Mouse (Mus musculus): ENCODE data around the gene Vwa3a. TPM values are rescaled to one million over a fixed set of nuclear protein-coding genes. Genes with fewer than 3 reads are reported as not detected.
"Not testable (repeated sequence)": the region's sequence is repeated elsewhere in the genome, so short reads cannot be mapped to it uniquely, and the experiment has no call there.

The Vwa3a gene
- 1.1 TPM in 2 replicates for polyA plus RNA-seq (2015; fragmentation: Nextera tagmentation; extraction: Ambion mirVana)

DNA sequence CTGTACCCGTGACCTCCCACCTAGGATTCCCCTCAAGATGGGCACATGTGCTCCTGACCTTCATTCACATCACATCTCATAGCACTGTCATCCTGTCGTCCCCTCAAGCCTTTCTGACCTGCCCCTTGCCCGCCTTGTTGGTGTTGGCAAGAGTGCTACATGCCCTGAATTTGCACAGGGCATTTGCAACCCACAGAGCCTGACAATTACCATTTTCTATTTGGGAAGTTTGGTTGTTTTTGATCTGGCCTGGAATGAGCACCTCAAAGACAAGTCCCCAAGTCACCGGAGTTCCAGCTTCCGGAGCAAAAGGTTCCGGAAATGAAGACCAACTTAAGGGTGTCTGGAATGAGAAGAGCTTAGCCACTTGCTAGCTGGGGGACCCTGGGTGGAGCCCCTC, at the start of gene Vwa3a:
Vwa3a (plus strand) TSS at position 301 of the 400 bp plus-strand sequence.
- Histone ChIP-seq H3K36me3 (0 out of 2 replicates have a peak, but pooled peaks cover 3% of the 10 kb centered on the region), H3K4me2 (peak within 1 kb of the TSS; percentile 22), H3K4me1 (replicated peaks) (peaks cover 14% of the 10 kb centered on the region), H3K27me3 (no peaks in the 10 kb centered on the region), H3K4me3 (no peak within 1 kb of the TSS), H3K9ac (no peak within 1 kb of the TSS), H3K27ac (peak within 1 kb of the TSS; percentile 38; the same call in 1 of the 2 replicates), H3K9me3 (replicated peaks) (no peaks in the 10 kb centered on the region)
- ATAC-seq (replicated peaks; ENCODE audit: insufficient number of reproducible peaks, insufficient read depth, low FRiP score, low read depth), result no peak
- WGBS, result 55% methylated on average over 6 of the region's 6 CpGs

DNA sequence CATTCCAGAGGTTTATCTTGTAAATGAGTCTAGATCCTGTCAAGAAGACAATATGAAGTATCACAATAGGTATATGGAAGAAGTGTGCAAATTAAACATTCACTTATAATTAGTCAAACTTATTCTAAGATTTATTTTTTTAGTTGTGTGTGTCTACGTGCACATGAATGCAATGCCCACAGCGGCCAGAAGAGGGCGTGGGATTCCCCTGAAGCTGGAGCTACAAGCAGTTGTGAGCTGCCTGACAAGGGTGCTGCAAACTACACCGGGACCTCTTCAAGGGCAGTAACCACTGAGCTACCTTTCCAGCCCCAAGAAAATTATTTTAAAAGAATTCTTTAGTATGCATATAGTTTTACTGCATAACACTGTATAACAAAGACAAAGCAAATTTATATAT, 48.5 kb upstream of the Vwa3a start:
- Histone ChIP-seq H3K27me3 (no peaks in the 10 kb centered on the region), H3K27ac (no peak overlapping the region), H3K4me3 (no peak overlapping the region), H3K9me3 (replicated peaks) (no peaks in the 10 kb centered on the region), H3K4me1 (replicated peaks) (peaks cover 12% of the 10 kb centered on the region), H3K4me2 (no peak overlapping the region), H3K36me3 (no peaks in the 10 kb centered on the region), H3K9ac (no peak overlapping the region)
- no peak for ATAC-seq (replicated peaks; ENCODE audit: insufficient number of reproducible peaks, insufficient read depth, low FRiP score, low read depth)
- 71% methylated on average over 4 of the region's 4 CpGs for WGBS

DNA sequence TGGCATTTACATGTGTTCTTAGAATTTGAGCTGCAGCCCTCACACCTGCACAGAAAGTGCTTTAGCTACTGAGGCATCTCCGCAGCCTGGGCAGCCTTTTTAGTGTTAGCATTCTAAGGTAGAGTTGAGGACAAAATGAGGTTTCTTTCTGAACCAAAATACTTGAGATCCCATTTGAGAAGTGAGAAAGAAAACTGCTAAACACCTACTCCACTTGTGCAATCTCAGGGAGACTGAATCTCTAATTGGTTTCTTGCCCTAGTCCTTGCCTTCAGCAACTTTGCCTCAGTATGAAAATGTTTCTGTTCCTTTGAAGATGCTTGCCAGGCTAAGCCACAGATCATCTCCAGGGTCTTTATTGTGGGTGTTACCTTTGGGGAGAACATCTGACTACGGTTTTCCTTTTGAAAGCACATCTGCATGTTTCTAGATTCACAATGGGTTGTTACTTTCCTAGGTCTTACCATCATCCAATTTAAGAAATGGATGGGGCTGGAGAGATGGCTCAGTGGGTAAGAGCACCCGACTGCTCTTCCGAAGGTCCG, 45.2 kb upstream of the Vwa3a start:
- WGBS, result 93% methylated on average over 5 of the region's 5 CpGs

GRCm38 (mm10) chr7:120695196-120695595, 43.9 kb upstream of the Vwa3a start:
- no peaks in the 10 kb centered on the region; the same call in 1 of the 2 replicates for H3K36me3 ChIP-seq
- H3K4me3 ChIP-seq, result no peak overlapping the region
- 47% methylated on average over 6 of the region's 6 CpGs for WGBS
- no peak overlapping the region for H3K4me2 ChIP-seq
- H3K4me1 ChIP-seq (replicated peaks), result no peaks in the 10 kb centered on the region
- no peak overlapping the region for H3K27ac ChIP-seq
- H3K27me3 ChIP-seq, result no peaks in the 10 kb centered on the region
- no peak for ATAC-seq (replicated peaks; ENCODE audit: insufficient number of reproducible peaks, insufficient read depth, low FRiP score, low read depth)
- H3K9me3 ChIP-seq (replicated peaks), result no peaks in the 10 kb centered on the region
- H3K9ac ChIP-seq, result no peak overlapping the region

More for the DNA sequence above, 45.2 kb upstream of the Vwa3a start:
- Histone ChIP-seq H3K9me3 (replicated peaks) (no peaks in the 10 kb centered on the region), H3K36me3 (no peaks in the 10 kb centered on the region; the same call in 1 of the 2 replicates), H3K27me3 (no peaks in the 10 kb centered on the region), H3K4me2 (no peak overlapping the region), H3K27ac (no peak overlapping the region), H3K4me1 (replicated peaks) (peaks cover 4% of the 10 kb centered on the region; the same call in 1 of the 2 replicates), H3K9ac (no peak overlapping the region), H3K4me3 (no peak overlapping the region)
- ATAC-seq (replicated peaks; ENCODE audit: insufficient number of reproducible peaks, insufficient read depth, low FRiP score, low read depth), result no peak

- 76% methylated on average over 1 of the region's 1 CpGs for WGBS
- ATAC-seq (replicated peaks; ENCODE audit: insufficient number of reproducible peaks, insufficient read depth, low FRiP score, low read depth), result no peak
Measured at GRCm38 (mm10) chr7:120695641-120696040, 43.5 kb upstream of the Vwa3a start.

DNA sequence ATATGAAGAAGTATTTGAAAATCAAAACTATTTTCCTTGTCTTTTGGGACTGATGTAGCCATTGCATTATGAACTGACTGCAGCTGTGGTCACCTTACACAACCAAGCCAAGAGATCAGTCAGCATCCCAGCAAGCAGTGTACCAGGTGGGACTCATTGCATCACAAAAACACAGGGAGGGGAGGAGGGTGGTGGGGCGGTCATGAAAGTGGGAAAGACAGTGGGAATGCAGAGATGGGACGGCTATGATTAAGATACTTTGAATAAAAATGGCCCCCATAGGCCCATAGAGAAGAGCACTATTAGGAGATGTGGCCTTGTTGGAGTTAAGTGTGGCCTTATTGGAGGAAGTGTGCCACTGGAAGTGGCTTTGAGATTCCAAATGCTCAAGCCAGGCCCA, 42.8 kb upstream of the Vwa3a start:
- H3K9ac ChIP-seq, result no peak overlapping the region
- no peak for ATAC-seq (replicated peaks; ENCODE audit: insufficient number of reproducible peaks, insufficient read depth, low FRiP score, low read depth)
- no peak overlapping the region for H3K4me3 ChIP-seq
- H3K4me1 ChIP-seq (replicated peaks), result no peaks in the 10 kb centered on the region
- H3K36me3 ChIP-seq, result no peaks in the 10 kb centered on the region; the same call in 1 of the 2 replicates
- H3K9me3 ChIP-seq (replicated peaks), result no peaks in the 10 kb centered on the region
- no peak overlapping the region for H3K27ac ChIP-seq
- no peak overlapping the region for H3K4me2 ChIP-seq
- no peaks in the 10 kb centered on the region for H3K27me3 ChIP-seq
- 94% methylated on average over 2 of the region's 2 CpGs for WGBS

More at GRCm38 (mm10) chr7:120695641-120696040, 43.5 kb upstream of the Vwa3a start:
- H3K4me2 ChIP-seq, result no peak overlapping the region
- no peak overlapping the region for H3K4me3 ChIP-seq
- H3K9ac ChIP-seq, result no peak overlapping the region
- no peaks in the 10 kb centered on the region for H3K9me3 ChIP-seq (replicated peaks)
- H3K27ac ChIP-seq, result no peak overlapping the region
- no peaks in the 10 kb centered on the region; the same call in 1 of the 2 replicates for H3K36me3 ChIP-seq
- H3K27me3 ChIP-seq, result no peaks in the 10 kb centered on the region
- H3K4me1 ChIP-seq (replicated peaks), result no peaks in the 10 kb centered on the region

GRCm38 (mm10) chr7:120699586-120699985, 39.5 kb upstream of the Vwa3a start:
- Histone ChIP-seq H3K4me3 (no peak overlapping the region), H3K27ac (no peak overlapping the region), H3K4me2 (no peak overlapping the region), H3K9ac (no peak overlapping the region), H3K9me3 (replicated peaks) (no peaks in the 10 kb centered on the region), H3K4me1 (replicated peaks) (peaks cover 16% of the 10 kb centered on the region), H3K27me3 (no peaks in the 10 kb centered on the region), H3K36me3 (no peaks in the 10 kb centered on the region; the same call in 1 of the 2 replicates)
- WGBS, result 86% methylated on average over 6 of the region's 6 CpGs
- ATAC-seq (replicated peaks; ENCODE audit: insufficient number of reproducible peaks, insufficient read depth, low FRiP score, low read depth), result no peak

DNA sequence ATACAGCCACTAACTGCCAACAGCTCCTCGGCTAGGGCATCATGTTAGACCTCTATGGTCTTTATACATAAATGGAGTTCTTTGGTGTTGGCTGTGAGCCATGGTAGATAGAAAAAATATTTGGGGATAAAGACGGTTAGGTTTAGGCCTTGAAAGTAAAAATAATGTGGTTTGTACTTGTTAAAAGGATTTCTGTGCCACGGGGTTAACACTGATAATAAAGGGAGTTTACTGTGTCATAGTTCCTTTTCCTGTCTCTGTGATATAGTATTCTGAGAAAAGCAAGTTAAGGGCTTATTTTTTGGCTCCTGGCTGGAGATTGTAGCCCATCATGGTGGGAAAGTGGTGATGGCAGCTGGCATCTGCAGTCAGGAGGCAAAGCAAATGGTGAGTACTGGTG, 35.2 kb upstream of the Vwa3a start:
- peaks cover 16% of the 10 kb centered on the region for H3K4me1 ChIP-seq (replicated peaks)
- H3K9ac ChIP-seq, result no peak overlapping the region
- ATAC-seq (replicated peaks; ENCODE audit: insufficient number of reproducible peaks, insufficient read depth, low FRiP score, low read depth), result no peak
- no peak overlapping the region for H3K4me2 ChIP-seq
- H3K9me3 ChIP-seq (replicated peaks), result no peaks in the 10 kb centered on the region
- WGBS, result 46% methylated on average over 3 of the region's 3 CpGs
- H3K36me3 ChIP-seq, result no peaks in the 10 kb centered on the region
- no peaks in the 10 kb centered on the region for H3K27me3 ChIP-seq
- H3K4me3 ChIP-seq, result no peak overlapping the region
- 0 out of 2 replicates have a peak overlapping the region, but pooled peaks have one; percentile 9 for H3K27ac ChIP-seq

GRCm38 (mm10) chr7:120712071-120712470, 27.0 kb upstream of the Vwa3a start:
- 91% methylated on average over 2 of the region's 2 CpGs for WGBS

GRCm38 (mm10) chr7:120713225-120713624, 25.9 kb upstream of the Vwa3a start:
- no peaks in the 10 kb centered on the region for H3K27me3 ChIP-seq
- no peaks in the 10 kb centered on the region for H3K36me3 ChIP-seq
- WGBS, result 80% methylated on average over 2 of the region's 2 CpGs
- H3K9ac ChIP-seq, result no peak overlapping the region
- H3K4me3 ChIP-seq, result no peak overlapping the region
- H3K9me3 ChIP-seq (replicated peaks), result no peaks in the 10 kb centered on the region
- H3K4me2 ChIP-seq, result no peak overlapping the region
- ATAC-seq (replicated peaks; ENCODE audit: insufficient number of reproducible peaks, insufficient read depth, low FRiP score, low read depth), result no peak
- H3K4me1 ChIP-seq (replicated peaks), result peaks cover 3% of the 10 kb centered on the region; the same call in 1 of the 2 replicates
- no peak overlapping the region; the same call in 1 of the 2 replicates for H3K27ac ChIP-seq

More at GRCm38 (mm10) chr7:120712071-120712470, 27.0 kb upstream of the Vwa3a start:
- H3K9me3 ChIP-seq (replicated peaks), result no peaks in the 10 kb centered on the region
- H3K9ac ChIP-seq, result no peak overlapping the region
- H3K36me3 ChIP-seq, result no peaks in the 10 kb centered on the region
- no peak overlapping the region for H3K4me3 ChIP-seq
- H3K27me3 ChIP-seq, result no peaks in the 10 kb centered on the region
- no peak overlapping the region for H3K27ac ChIP-seq
- ATAC-seq (replicated peaks; ENCODE audit: insufficient number of reproducible peaks, insufficient read depth, low FRiP score, low read depth), result no peak
- H3K4me2 ChIP-seq, result no peak overlapping the region
- peaks cover 3% of the 10 kb centered on the region; the same call in 1 of the 2 replicates for H3K4me1 ChIP-seq (replicated peaks)

DNA sequence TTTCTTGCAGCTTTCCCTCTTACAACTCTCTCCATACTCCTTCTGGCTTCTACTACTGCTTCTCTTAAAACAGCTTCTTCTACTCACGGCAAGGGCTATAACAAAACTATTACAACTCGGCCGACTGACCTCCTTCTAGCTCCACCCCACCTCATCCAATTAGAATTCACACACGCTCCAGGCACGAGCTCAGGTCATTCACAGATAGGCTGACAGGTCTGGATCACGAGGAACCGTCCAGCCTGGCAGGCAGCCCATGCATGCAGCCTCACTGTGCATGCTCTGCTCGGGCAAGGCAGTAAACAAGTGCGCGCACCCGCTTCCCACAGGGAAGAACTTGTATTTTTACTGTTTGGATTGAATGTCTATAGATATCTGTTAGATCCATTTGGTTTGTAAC, 25.2 kb upstream of the Vwa3a start:
- H3K4me2 ChIP-seq, result peak overlapping the region; percentile 26; the same call in 1 of the 2 replicates
- not testable (repeated sequence) for H3K9ac ChIP-seq; H3K27me3 ChIP-seq; H3K4me3 ChIP-seq; H3K36me3 ChIP-seq; H3K9me3 ChIP-seq (replicated peaks); ATAC-seq (replicated peaks; ENCODE audit: insufficient number of reproducible peaks, insufficient read depth, low FRiP score, low read depth); H3K4me1 ChIP-seq (replicated peaks)
- 60% methylated on average over 11 of the region's 11 CpGs for WGBS
- H3K27ac ChIP-seq, result peak overlapping the region; percentile 63

- H3K9me3 ChIP-seq (replicated peaks), result no peaks in the 10 kb centered on the region
- H3K27ac ChIP-seq, result no peak overlapping the region
- WGBS, result 52% methylated on average over 2 of the region's 2 CpGs
- H3K4me2 ChIP-seq, result no peak overlapping the region
- no peak for ATAC-seq (replicated peaks; ENCODE audit: insufficient number of reproducible peaks, insufficient read depth, low FRiP score, low read depth)
- peaks cover 3% of the 10 kb centered on the region; the same call in 1 of the 2 replicates for H3K4me1 ChIP-seq (replicated peaks)
- H3K36me3 ChIP-seq, result no peaks in the 10 kb centered on the region
- no peak overlapping the region for H3K4me3 ChIP-seq
- no peak overlapping the region for H3K9ac ChIP-seq
- no peaks in the 10 kb centered on the region for H3K27me3 ChIP-seq
Measured at GRCm38 (mm10) chr7:120717261-120717660, 21.9 kb upstream of the Vwa3a start.
